Mouse (Mus musculus) liver, adult 2 months (tissue): ENCODE results near the gene Cwc25.

Source experiments
- CTCF ChIP-seq: fragments of 200-500 bp; IDR thresholded peaks from 2 replicates; pipeline ENCODE4 v1.5.1; 2011; ENCODE audit warnings: low read depth, low read length, control low read depth
- POLR2A ChIP-seq: fragments of 200-500 bp; IDR thresholded peaks from 2 replicates; pipeline ENCODE4 v1.6.1; 2011; ENCODE audit warnings: low read length, control low read depth; ENCODE audit not compliant: insufficient read depth; ENCODE audit errors: extremely low read depth

DNA sequence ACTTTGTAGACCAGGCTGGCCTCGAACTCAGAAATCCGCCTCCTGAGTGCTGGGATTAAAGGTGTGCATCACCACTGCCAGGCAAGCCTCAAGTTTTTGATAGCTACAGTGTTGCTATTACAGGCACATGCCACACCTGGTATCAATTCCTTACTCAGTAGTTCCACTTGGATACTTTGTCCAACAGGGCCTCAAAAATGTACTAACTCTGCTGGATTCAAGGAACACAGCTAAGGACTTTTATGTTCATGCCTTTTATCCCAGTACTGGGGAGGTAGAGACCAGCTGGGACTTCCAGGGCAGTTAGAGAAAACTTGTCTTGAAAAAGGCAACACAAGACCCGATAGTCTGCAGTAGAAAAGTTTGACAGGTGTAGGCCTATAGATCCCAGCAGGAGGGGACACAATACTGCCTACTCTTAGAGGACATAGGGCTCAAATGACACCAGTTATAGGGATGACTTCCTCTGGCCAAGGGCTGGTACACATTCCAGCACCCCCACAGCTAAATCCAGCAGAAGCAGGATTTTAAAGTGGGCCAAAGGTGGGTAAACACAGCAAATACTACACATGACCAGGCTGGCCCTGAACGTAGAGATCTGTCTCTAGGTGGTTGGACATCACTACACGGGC, 10.3 kb upstream of the Cwc25 start:
- TF ChIP-seq CTCF (no peak), POLR2A (no peak)
